Mouse (Mus musculus): ENCODE data around the gene Fbxo22.
"Not testable (repeated sequence)": the region's sequence is repeated elsewhere in the genome, so short reads cannot be mapped to it uniquely, and the experiment has no call there.

Fbxo22 gene

DNA sequence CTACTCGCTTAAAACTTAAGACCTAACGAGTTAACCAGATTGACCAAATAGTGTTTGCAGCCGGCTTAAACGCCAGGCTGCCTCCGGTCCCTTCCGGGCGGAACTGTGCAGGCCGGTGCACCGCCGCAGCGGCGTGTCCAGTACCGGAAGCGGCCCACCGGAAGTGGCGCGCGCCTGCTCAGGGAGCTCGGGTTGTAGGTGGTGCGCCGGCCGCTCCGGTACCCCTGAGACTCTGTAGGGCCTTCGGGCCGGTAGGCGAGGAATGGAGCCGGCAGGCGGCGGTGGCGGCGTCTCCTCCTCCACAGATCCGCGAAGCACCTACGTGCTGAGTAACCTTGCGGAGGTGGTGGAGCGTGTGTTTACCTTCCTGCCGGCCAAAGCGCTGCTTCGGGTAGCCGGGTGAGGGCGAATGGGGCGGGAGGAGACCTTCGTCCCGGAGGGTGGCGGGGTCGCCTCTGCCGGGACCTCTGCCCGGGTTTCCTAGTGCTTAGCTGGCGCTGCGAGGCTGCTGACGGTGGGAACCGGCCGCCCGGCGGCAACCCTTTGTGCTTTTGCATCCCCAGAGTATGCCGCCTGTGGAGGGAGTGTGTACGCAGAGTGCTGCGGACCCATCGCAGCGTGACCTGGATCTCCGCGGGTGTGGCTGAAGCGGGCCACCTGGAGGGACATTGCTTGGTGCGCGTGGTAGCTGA is at the start of gene Fbxo22:
Gene Fbxo22 (plus strand): TSS at position 136 of the 692 bp plus-strand sequence.
- peak; percentile 78 for DNase-seq (ENCODE audit: low read depth, low spot score)

GRCm38 (mm10) chr9:55170655-55171412 is 37.9 kb upstream of the Fbxo22 start:
- no peak for DNase-seq (ENCODE audit: low read depth, low spot score)

GRCm38 (mm10) chr9:55172195-55172685 is 36.5 kb upstream of the Fbxo22 start:
- no peak for DNase-seq (ENCODE audit: low read depth, low spot score)

GRCm38 (mm10) chr9:55174235-55174634 is 34.5 kb upstream of the Fbxo22 start:
- no peak for DNase-seq (ENCODE audit: low read depth, low spot score)

DNA sequence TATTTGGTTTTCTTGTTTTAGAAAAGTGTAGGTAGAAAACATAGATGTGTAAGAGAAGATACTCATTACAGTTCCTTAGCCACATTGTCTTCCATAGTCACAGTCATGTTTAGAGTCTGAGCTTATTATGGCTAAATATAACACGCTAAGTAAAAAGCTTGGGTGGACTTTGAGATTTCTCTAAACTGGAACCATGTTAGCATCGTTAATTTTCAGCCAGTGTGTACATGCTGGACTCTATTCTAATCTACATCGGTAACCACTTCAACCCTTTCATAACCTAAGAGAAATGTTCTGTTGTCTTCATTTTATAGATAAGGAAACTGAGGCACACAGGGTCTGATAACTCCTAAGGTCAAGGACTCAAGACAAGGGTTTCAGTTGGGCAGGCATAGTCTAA is 12.8 kb upstream of the Fbxo22 start:
- DNase-seq (ENCODE audit: low read depth, low spot score), result no peak

DNA sequence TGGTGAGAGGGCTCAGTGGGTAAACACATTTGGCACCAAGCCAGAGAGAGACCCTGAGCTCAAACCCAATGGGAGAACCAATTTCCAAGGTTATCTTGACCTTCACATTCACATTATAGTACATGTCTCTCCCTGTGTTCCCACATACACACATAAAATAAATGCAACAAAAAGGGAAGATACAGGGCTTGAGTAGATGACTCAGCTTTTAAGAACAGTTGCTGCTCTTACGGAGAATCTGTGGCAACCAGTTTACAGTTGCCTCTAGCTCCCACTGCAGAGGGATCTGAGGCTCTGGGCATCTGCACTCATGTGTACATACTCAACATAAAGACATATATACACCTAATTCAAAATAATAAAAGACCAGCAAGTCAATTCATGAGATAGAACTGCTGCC is 10.5 kb upstream of the Fbxo22 start:
- no peak for DNase-seq (ENCODE audit: low read depth, low spot score)

DNA sequence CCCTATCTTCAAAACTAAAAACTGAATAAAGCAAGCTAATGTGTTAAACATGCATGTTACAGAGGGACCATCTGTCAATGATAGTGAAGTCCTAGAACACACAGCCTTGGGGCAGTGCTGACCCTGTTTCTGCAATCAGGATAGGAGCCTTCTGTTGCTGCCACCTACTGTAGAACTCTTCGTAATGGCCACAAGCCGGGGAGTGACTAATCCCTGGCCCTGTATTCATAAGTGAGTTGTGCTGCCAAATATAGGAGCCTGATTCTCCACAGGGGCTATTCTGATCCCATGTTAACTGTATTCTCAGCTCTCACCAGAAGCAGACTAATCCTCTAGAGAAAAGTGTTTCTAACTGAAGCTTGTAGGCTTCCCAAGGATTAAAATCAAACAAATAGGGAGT is 9.4 kb upstream of the Fbxo22 start:
- peak; percentile 19 for DNase-seq (ENCODE audit: low read depth, low spot score)

GRCm38 (mm10) chr9:55208458-55208789 is 301 bp upstream of the Fbxo22 start:
- no peak for DNase-seq (ENCODE audit: low read depth, low spot score)

DNA sequence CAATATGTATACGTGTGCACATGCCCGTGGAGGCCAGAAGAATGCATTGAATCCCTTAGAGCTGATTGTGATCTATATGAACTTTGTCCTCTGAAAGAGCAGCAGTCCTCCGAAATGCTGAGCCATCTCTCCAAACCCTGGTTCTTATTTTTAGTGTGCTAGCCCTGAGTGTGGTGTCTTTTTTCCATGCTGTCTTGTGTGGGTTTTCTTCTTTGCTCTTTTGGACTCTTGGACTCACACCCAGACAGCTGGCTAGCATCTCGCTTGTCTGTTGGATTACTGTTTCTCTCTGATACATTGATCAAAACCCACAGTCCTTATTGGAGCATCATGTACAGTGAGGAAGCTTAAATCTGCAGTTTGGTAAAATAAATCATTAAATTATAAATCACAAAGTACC is 2.9 kb downstream of the Fbxo22 start:
- DNase-seq (ENCODE audit: low read depth, low spot score), result no peak

DNA sequence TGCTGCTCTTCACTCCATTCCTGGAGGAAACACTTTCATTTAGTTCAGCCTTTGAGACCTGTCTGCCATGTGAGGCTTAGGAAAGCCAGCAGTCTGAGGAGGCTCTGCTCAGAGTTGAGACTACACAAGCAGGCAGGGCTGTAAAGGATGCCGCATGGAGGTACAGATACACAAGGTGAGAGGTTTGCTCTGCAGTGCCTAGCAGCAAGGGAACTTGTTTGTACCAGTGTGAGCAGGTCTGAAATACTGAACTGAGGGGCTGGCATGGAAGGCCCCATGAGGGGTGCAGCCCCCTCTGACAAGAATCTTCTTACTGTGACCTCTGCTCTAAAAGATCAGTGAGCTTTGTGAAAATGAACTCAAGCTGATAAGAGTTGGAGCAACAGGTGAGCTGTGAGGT is 4.7 kb downstream of the Fbxo22 start:
- DNase-seq (ENCODE audit: low read depth, low spot score), result no peak

GRCm38 (mm10) chr9:55215056-55215455 is 6.3 kb downstream of the Fbxo22 start:
- DNase-seq (ENCODE audit: low read depth, low spot score), result no peak

- no peak for DNase-seq (ENCODE audit: low read depth, low spot score)
Observed at GRCm38 (mm10) chr9:55215648-55216047, 6.9 kb downstream of the Fbxo22 start.

- no peak for DNase-seq (ENCODE audit: low read depth, low spot score)
Observed at GRCm38 (mm10) chr9:55216078-55216477, 7.4 kb downstream of the Fbxo22 start.

GRCm38 (mm10) chr9:55217381-55217780 is 8.7 kb downstream of the Fbxo22 start:
- DNase-seq (ENCODE audit: low read depth, low spot score), result no peak

DNA sequence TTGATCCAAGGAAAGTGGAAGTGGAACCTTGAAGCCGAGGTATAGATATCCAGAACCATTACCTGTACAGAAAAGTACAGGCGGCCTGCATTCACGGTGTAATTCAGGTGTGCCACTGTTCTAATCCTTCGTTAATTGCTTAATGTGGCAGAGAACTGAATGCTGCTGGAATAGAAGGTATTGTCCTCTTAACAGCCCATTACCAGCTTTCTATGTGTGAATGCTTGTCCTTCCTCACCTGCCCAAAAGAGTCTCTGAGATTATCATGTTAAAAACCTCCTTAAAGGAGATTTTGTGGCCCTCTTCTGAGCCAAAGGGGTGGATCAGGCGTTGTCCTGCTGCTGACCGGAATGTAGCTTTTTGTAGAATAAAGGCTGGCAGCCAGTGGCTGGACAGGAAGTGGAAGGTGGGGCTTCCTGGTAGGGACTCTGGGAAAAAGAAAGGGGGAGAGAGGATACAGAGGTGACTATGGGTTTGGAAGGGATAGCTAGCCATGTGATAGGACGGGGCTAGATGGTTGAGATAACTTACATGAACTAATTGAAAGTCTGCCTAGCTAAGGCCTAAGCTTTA is 16.5 kb downstream of the Fbxo22 start:
- DNase-seq (ENCODE audit: low read depth, low spot score), result no peak

DNA sequence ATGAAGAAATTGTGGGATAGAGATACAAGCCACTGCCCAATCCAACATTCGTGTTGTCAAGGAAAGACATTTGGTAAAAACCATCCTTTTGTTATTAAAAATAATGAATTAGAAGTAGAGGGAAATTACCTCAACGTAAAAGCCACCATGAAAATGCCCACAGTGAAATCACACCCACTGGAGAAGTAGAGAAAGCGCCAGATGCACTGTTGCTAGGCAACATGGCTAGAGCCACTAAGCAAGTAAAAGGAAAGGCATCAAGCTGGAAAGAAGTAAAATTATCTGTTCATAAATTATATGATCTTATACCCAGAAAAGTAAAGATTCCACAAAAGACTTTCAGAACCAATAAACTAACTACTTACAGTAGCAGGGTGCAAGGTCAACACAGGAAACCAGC is 17.5 kb downstream of the Fbxo22 start:
- no peak for DNase-seq (ENCODE audit: low read depth, low spot score)

GRCm38 (mm10) chr9:55228149-55228548 is 19.4 kb downstream of the Fbxo22 start:
- DNase-seq (ENCODE audit: low read depth, low spot score), result no peak

DNA sequence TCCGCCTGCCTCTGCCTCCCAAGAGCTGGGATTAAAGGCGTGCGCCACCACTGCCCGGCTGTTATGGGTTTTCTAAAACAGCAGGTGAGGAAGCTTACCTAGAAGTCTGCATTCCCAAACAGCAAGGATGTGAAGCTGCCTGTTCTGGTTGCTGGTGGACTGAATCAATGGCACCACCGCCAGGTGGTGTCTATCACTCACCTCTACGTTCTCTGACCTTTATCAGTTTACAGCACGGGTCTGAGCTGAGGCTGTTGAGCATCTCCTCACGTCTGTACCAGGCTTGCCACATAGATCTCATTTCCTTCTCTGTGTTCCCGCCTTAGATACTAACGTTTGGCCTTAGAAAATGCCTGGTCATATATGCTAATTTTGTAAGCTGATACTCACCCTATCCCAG is 20.3 kb downstream of the Fbxo22 start:
- DNase-seq (ENCODE audit: low read depth, low spot score), result no peak

DNA sequence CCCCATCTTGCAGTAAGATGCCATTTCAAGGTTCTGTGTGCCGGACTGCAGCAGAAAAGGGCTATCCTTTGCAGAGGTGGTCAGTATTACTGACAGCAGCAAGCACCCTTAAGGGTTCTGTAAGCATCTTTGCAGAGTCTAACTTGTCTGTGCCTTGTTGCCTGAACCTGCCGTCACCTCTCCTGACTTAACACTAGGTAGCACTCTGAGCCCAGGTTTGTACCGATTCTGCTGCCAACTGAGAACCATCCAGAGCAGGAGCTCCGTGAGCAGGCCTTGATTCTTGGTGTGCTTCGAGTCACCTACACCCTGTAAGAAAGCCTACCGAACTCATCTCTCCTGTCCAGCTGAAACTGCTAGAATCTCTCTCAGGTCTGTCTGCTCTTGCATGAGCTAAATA is 22.8 kb downstream of the Fbxo22 start:
- DNase-seq (ENCODE audit: low read depth, low spot score), result no peak

GRCm38 (mm10) chr9:55232110-55232509 is 23.4 kb downstream of the Fbxo22 start:
- no peak for DNase-seq (ENCODE audit: low read depth, low spot score)

GRCm38 (mm10) chr9:55232586-55232985 is 23.9 kb downstream of the Fbxo22 start:
- no peak for DNase-seq (ENCODE audit: low read depth, low spot score)

- DNase-seq (ENCODE audit: low read depth, low spot score), result not testable (repeated sequence)
Observed at GRCm38 (mm10) chr9:55233076-55233475, 24.4 kb downstream of the Fbxo22 start.

Data from skeletal muscle tissue, adult 2 months (tissue).